Mouse (Mus musculus): ENCODE results near the gene Gpatch8.

The Gpatch8 gene

DNA sequence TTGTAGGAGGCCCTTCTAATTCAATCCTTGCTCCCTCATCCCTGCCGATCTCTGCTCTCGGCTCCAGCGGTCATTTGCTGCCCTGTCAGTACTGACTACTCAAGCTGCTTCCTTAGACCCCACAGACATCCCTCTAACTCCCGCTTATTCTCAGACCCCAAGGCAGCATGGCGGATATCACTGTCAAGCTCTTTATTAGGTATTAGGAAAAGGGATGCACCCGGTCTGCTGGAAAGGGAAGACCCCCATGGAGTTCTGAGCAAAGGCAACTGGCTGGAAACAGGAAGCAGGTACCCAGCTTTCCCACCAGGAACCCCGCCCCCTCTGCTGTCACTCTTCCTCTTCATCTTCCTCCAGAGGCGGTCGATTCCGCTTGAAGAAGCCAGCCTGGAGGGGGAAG is 103.1 kb downstream of the Gpatch8 start:
- DNase-seq (ENCODE audit: low read depth, low spot score), result no peak

DNA sequence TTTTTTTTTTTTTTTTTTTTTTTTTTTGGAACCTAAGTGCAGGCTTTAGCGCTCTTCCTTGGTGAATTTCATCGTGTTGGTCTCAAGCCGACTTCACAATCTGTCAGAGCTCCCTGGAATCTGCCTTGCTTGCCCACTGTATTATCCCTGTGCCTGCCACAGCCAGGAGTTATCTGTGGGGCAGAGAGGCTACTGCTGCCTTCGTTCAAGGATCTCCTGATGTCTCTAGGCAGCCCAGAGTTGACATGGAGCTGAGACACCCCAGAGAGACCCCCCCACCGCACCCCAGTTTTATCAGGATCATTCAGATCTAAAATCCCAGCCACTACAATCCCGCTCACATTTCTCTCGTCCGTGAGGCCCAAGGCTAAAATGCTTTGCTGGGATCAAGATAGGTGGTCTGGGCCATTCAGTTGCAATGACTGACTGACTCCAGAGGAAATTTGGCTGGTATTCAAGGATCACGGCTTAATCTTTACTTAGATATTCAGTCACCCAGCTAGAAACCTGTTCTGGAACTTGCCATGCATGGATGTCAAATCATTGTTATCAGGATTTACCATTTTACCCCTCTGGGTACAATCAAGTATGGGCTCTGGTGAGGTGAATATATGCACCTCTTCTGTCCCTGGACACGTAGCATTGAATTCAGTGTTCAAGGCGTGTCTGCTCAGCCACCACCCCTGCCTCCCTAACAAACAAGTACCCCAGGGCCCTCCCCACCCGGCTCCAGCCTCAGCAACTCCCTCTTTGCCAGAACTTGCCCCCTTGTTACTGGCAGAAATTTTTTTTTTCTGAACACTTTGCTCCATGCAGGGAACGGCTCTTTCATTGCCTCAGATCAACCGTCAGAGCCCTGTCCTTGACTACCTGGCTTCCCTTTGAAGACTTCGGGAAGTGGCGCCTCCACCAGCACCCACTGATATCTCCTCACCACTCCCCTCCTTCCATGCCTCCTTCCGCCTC is 106.9 kb downstream of the Gpatch8 start:
- peak; percentile 73 for DNase-seq (ENCODE audit: low read depth, low spot score)

DNA sequence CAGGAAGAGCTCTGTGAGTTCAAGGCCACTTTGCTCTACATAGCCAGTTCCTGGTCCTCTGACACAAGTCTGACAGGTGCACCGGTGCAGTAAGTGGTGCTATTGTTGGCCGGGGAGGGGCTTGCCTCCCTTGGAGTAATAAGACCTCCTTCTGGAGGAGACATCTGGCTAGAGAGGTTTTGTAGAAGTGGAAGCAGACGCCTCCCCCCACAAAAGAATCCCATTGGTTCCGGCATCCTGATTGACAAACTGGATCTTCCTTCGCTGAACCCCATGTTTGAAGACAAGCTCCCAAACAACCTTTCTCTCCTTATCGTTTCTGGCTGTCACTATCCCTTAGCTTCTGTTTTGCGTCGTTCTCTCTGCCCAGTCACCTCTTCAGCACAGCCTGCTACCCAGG is 107.9 kb downstream of the Gpatch8 start:
- DNase-seq (ENCODE audit: low read depth, low spot score), result peak; percentile 81

DNA sequence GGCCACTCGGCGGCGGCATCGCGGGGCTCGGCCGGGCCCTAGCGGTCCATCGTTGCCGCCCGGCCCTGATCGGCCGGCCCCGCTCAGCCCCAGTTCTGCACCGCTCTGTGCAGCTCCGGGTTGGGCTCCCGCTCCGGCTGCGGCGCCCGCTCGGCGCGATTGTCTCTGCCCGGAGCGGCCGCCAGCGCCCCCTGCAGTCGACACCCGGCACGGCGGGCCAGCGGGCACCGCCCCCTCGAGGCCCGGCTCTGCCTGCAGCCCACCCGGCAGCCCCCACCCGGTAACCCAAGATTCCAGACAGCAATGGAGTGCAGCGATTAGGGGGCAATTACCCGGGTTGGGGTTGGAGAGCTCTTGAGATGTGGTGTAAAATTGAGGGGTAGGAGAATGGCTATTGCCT is 108.7 kb downstream of the Gpatch8 start, which contains the start of gene Fam171a2:
TSS of gene Fam171a2 (minus strand) at position 186 of the 400 bp plus-strand sequence.
- DNase-seq (ENCODE audit: low read depth, low spot score), result no peak

DNA sequence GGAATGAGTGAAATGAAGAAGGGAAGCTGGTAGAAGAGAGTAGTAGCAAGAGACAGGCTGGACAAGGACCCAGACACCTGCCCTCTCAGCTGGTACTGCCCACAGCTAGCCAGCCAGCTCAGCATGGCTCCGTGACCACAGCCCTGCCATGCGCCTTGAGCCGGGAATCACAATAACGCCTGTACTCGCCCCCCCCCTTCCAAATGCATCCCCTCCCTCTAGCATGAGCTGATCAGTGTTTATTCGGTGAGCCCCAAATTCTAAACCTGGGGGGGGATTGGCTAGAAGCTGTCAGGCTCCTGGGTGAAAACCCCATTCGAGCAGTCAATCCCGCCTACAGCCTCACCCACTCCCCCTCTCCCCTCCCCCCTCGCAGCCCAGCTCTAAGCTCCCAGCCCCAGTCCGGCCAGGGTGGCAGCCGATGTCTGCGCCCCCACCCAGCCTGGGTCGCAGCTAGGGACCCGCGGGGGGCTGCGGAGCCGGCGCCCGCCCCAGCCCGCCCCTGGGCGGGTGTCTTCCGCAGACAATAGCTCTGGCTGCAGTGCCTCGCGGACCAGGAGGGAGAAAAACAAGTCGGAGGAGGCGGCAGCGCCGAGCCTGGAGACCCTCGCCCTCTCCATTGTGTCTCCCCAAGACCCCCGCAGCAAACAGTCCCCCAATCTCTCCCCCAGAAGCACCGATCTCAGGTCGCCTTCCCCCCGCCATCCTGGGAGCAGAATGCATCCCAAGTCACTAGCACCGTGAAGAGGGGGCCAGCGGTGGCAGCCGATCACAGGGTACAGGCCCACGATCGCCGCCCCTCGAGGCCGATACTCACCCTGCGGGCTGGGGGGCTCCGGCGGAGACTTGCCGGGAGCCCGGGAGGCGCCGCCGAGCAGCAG is 109.4 kb downstream of the Gpatch8 start:
- no peak for DNase-seq (ENCODE audit: low read depth, low spot score)

DNA sequence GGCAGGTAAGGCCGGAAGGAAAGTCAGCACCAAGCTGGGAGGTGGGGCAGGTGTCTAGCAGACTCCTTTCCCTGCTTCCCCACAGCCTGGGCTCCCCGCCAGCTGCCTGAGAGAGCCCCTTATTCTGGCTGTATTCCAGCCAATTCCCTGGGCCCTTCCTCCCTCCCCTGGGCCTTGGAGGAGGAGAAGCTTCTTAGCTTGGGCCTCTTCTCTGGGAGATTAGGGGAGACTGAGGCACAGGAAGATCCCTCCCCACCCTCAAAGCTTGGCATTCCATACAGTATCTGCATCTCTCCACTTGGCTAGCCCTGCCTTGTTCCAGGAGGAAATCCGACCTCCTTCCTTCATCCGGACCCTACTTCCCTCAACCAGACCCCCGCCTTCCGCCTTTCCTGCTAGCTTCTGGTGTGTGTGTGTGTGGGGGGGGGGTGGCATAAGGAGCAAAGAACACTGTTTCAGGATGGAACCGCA is 110.3 kb downstream of the Gpatch8 start:
- no peak for DNase-seq (ENCODE audit: low read depth, low spot score)

DNA sequence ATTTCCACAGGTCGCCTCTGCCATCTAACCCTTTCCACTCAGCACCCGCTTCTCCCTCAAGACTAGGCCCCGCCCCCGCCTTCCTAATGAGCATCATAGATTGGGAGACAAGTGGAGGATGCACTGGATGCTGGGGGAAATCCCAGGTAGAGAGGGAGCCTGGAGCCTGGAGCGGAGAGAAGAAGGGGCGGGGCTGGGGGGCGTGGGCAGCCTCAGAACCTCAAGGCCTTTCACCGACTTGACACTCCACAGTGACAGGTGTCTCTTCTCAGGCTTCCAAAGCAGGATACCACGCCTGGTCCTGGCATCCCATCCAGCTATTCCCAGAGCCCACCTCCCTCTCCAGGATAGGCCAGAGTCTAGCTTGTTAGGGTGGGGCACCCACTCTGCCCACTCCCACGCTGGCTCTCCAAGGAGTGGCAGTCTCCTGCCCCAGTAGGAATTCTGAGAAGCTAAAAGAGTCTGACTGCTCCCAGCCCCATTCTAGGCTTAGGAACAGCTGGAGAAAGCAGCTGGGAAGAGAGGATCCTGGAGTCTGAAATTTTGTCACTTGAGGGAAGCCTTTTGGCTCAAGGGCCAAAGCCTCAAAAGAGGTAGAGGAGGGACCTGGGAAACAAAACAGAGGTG is 110.8 kb downstream of the Gpatch8 start:
- no peak for DNase-seq (ENCODE audit: low read depth, low spot score)

DNA sequence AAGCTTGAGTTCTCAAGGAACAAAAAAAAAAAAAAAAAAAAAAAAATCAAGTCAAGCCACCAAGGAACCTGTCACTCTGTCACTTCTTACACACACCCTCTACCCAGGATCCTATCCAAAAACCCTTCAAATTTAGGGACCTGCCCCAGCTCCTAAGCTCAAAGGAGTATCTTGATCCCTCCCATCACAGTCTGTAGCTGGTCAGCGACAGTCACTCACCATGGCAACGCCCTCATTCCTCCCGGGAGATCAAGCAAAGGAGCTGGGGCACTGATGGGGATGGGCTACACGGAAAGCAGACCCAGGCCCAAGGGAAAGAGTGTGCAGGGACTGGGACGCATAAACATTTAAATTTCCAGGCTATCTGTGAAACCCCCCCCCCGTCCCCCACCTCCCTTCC is 111.4 kb downstream of the Gpatch8 start:
- DNase-seq (ENCODE audit: low read depth, low spot score), result no peak

DNA sequence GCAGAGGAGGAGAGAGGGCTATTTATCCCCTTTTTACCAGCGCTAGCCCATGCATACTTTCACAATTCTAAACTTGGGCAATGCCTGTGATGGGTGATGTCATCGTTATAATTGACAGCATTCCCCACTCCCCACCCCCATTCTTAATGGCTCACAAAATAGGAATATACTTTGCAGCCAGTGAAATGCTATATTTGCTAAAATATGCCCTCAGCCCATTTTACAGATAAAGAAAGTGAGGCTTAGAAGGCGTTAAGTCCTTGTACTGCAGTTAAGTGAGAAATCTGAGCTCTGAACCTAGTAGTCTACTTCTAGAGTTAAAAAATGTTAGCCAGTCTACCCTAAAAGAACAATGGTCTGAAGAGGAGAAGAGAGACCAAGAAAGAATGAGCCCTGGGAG is 111.9 kb downstream of the Gpatch8 start:
- no peak for DNase-seq (ENCODE audit: low read depth, low spot score)

DNA sequence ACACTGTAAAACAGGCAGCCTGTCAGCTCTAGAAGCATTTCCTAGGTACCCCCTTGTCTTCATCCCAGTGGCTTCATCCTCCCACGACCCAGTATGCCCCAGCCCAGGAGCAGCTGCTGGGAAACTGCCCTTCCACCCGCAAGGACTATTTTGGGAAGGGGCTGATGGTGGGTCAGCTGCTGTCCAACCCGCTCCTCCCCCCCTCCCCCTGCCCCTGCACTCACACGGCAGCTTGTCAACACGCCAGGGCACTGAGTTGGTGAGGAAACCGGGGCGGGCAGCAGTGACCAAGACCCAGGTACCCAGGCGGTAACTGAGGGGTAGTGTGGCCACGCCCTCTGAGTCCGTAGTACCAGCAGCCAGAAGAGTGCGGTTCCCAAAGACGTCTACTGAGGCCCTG is 112.5 kb downstream of the Gpatch8 start:
- DNase-seq (ENCODE audit: low read depth, low spot score), result no peak

DNA sequence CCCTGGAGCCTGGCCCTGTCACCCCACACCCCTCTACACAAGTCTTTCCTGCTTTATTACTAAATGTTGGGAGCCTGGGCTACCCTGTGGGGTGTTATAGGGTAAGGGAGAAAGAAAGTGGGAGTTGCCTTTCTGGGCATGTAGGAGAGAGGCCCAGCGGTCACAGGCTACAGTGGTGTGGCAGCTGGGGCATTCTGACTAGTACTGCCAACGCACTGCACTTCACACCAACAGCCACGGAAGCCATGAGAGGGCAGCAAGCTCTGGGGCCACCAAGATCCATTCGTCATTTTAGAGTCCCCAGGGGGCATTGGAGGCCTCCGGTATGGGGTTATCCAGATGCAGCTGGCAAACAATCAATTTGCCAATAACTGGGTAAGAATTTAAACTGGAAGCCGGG is 114.1 kb downstream of the Gpatch8 start:
- DNase-seq (ENCODE audit: low read depth, low spot score), result no peak

DNA sequence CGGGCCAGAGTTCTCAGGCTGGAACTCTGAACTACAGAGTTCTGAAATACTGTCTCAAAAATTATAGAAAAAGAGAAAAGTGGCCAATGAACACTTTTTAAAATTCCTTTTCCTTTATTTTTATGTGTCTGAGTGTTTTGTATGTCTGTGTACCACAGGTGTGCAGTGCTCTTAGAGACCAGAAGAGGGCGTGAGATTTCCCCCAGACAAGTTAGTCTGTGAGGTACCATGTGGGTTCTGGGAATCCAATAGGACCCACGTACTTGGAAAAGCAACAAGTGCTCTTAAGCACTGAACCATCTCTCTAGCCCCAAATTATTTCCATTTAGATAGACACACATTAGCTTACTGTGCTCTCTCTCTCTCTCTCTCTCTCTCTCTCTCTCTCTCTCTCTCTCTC is 114.8 kb downstream of the Gpatch8 start:
- no peak for DNase-seq (ENCODE audit: low read depth, low spot score)

DNA sequence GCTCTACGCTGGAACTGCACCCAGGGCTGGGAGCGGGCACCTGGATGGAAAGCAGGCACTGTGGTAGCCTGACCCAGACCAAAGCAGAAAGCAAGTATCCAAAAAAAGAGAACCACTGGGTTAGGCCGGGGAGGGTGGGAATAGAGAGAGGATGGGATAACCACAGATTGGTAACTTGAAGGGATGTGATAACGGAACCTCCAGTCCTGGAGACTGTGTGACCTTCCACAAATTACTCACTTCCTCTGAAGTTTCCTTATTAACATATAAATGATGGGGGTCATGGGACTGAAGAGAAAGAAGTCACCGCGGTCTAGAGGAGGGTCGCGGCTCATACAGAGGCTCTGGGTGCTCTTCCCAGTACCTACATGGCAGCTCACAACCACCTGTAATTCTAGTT is 115.9 kb downstream of the Gpatch8 start:
- no peak for DNase-seq (ENCODE audit: low read depth, low spot score)

DNA sequence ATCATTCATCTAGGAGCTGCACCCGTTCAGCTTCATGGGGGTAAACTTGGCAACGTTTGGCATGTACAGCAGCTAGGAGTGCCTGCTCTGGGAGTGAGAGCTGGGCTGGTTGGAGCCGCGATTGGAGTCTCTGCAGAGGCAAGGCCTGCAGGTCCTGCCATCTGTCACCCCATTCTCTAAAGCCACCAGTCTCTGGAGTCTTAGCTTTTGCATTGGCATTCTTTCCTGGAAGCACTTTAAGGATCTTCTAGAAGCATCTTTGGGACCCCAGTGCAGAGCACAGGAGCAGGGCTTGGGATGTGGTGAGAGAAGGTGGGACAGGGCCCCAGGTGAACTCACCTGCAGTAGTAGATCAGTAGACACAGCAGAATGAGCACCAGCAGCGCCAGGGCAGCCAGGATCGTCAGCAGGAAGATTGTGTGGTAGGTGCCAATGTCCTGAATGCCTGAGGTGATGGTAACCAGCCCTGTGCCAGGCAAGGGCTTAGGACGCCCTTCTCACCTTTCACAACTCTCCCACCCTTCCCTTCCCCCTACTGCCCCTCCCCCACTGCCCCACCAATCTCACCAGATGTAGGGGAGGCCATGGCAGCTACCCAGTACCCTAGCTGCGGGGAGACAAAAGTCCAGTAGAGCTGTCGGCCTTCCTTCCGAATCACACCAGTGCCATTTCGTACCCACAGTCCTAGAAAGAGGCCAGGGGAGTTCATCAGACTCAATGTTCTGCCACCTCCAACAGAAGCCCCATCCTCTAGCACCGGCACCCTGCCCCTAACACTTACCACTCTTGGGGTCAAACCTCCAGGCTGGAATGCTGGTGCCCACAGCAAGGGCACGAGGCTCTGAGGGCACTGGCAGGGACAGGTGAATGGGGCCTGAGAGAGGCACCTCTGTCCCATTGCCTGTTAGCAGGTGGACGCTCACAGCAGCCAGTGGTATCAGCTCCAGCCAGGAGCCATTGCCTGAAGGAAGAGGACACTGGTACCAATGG is 116.8 kb downstream of the Gpatch8 start:
- no peak for DNase-seq (ENCODE audit: low read depth, low spot score)

DNA sequence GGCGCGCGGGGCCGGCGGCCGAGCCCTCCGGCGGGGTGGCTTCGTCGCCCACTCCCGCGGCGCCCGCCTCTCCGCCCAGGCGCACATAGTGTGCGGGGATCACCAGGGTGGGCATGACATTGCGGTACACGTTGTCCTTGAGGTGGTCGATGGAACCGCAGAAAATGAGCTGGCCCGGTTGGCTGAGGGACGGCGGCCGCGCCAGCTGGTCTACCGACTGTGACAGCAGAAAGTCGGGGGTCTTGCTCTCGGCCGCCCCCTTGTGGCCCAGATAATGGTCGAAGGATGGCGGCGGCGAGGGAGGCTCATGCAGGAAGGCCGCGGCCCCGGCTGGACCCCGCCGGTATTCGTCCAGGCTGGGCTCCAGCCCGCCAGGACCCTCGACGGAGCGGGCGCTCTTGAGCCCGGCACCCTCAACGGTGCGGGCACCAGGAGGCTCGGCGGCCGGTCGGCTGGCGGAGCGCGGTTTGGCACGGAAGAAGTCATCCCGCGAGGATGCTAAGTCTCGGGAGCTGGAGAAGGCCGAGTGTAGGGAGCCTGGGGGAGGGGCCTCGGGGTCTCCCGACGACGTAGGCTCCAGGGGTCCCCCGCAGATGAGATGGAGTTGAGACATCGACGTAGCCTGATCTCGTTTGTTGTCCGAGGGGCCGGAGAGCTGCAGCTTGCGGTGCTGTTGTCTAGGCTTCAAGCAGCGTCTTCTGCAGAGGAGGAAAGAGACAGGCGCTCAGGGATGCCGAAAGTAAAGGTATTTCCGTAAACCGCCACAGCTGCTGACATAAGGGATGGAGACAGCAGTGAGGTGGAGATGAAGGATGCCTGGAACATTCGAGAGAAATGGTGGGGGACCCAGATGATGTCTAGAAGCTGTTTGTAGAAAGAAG is 117.7 kb downstream of the Gpatch8 start:
- DNase-seq (ENCODE audit: low read depth, low spot score), result no peak

DNA sequence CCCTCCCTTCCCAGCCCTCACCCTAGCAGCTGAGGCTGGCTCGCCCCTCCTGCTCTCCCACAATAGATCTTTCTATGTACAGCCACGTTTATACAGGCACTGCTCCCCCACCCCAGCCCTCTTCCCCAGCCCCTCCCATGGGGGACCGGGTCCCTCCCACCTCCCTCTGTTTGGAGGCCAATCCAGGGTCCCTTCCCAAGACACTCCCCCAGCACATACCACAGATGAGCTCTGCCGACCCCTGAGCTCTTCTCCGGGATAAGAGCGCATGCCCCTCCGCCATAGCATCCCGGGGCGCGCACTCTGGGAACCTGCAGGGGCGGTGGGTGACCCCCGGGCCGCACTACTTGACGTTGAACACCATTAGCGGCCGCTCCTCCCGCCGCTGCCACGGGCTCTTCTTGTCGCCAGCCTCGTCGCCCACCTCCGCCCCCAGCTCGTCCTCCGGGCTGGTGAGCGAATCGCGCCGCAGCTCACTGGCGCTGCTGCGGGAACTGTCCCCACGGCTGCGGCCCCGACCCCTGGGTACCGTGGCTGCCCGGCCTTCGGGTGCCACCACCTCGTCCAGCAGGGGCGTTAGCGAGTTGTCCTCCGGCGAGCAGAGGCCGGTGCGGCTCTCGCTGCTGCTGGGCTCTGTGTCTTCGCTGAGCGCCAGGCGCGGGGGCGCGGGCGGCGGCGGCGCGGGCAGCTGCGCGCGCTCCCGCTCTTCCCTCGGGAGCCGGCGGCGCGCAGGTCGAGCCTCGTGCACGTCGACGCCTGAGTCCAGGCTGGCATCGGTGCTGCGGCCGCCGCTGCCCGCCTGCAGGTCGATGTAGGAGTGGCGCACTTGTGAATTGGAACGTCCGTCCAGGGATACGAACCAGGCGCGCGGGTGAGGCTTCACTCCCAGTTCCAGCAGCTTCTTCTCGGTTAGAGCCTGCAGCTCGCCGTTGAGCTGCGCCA is 118.8 kb downstream of the Gpatch8 start:
- DNase-seq (ENCODE audit: low read depth, low spot score), result no peak

DNA sequence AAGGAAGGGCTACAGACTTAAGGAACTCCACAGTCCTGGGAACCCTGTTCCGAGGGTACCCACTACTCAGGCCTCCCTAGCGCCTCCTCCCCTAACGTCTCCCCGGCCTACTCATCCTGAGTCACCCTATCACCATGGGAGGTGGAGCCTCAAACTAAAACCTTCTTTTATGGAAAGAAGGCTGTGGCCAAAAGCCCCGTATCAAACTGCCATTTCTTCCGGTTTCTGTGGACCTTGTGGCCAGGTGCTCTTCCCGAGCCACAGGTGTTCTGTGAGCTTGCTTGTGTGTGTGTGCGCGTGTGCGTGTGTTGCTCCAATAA is 119.8 kb downstream of the Gpatch8 start:
- no peak for DNase-seq (ENCODE audit: low read depth, low spot score)

DNA sequence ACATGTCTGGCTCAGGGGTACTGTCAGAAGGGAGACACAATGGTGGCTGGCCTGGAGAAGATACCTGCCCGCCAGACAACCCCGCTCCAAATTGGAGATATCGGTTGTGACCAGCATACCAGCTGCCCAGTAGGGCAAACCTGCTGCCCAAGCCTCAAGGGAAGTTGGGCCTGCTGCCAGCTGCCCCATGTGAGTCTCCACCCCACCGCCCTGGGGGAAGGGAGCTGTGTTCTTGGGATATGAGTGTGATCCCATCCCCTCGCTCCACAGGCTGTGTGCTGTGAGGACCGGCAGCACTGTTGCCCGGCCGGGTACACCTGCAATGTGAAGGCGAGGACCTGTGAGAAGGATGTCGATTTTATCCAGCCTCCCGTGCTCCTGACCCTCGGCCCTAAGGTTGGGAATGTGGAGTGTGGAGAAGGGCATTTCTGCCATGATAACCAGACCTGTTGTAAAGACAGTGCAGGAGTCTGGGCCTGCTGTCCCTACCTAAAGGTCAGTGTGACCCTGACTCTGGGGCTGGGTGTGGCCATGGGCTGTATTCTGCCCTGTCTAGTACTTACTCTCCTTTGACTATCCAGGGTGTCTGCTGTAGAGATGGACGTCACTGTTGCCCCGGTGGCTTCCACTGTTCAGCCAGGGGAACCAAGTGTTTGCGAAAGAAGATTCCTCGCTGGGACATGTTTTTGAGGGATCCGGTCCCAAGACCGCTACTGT is 120.3 kb downstream of the Gpatch8 start:
- DNase-seq (ENCODE audit: low read depth, low spot score), result no peak
